Mouse (Mus musculus) neural tube, embryonic 13.5 days (tissue): ENCODE measurements at regions not wholly inside any gene's neighbourhood (a gene's known extent, or its start where the extent isn't known, plus 50 kb on each side); places are given as distances from the start of the nearest gene placed in this dataset.

ENCODE experiments used
- ATAC-seq: fragments of 200-750 bp; cut with Nextera tagmentation; 2 replicates; pipeline ENCODE4 v1.8.0; 2017; ENCODE audit warnings: low read depth, mild to moderate bottlenecking, moderate TSS enrichment, moderate library complexity
- H3K27ac ChIP-seq: fragments of 300-500 bp; sonication (generic); replicated peaks from 2 replicates; pipeline ENCODE4 v1.5.1; 2015; ENCODE audit warnings: moderate library complexity, mild to moderate bottlenecking, inconsistent platforms
- H3K27me3 ChIP-seq: fragments of 300-500 bp; sonication (generic); 2 replicates; pipeline ENCODE4 v1.6.1; 2015; ENCODE audit warnings: mild to moderate bottlenecking, inconsistent platforms
- H3K36me3 ChIP-seq: fragments of 300-500 bp; sonication (generic); 2 replicates; pipeline ENCODE4 v1.6.1; 2015; ENCODE audit warnings: mild to moderate bottlenecking, inconsistent platforms
- H3K4me1 ChIP-seq: fragments of 300-500 bp; sonication (generic); replicated peaks from 2 replicates; pipeline ENCODE4 v1.6.1; 2015; ENCODE audit warnings: inconsistent platforms
- H3K4me2 ChIP-seq: fragments of 300-500 bp; sonication (generic); 2 replicates; pipeline ENCODE4 v1.6.1; 2015; ENCODE audit warnings: inconsistent platforms, mild to moderate bottlenecking, moderate library complexity
- H3K4me3 ChIP-seq: fragments of 300-500 bp; sonication (generic); 2 replicates; pipeline ENCODE4 v1.5.1; 2015; ENCODE audit warnings: mild to moderate bottlenecking, inconsistent platforms
- H3K9ac ChIP-seq: fragments of 300-500 bp; sonication (generic); 2 replicates; pipeline ENCODE4 v1.6.1; 2015; ENCODE audit warnings: moderate library complexity, mild to moderate bottlenecking, inconsistent platforms
- H3K9me3 ChIP-seq: fragments of 300-500 bp; sonication (generic); 2 replicates; pipeline ENCODE4 v1.6.1; 2016; ENCODE audit warnings: inconsistent platforms
- WGBS: fragments of 180-500 bp; shearing (Covaris S2); methylation state at CpG from one replicate; pipeline ENCODE4 v1.1.7; 2015; 5-methylcytosine and 5-hydroxymethylcytosine counted together

DNA sequence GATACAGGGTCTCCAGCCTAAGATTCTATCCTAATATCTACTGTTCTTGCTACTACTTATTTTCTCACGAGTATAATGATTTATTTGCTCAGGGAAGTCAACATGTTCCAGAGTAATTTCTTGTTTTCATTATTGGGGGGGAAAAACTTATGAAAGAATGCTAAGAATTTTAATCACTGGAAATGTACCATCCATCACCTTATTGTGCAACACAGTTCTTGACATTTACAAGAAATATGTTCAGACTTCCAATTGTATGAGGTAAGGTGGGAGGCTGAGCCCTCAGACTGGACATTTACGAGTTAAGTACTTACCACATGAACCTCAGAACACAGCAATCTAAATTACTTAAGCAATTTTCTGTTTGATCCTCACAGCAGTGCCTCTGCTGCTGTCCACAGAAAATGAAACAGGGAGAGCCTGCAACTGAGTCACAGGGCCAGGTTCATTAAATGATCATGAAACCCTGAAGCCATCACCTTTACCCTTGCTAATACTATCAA, 118.1 kb upstream of the Tmtc1 start:
- no peak for ATAC-seq
- Histone ChIP-seq H3K36me3 (no peaks in the 10 kb centered on the region), H3K9me3 (no peaks in the 10 kb centered on the region), H3K9ac (no peak overlapping the region), H3K4me3 (no peak overlapping the region), H3K4me2 (no peak overlapping the region), H3K27me3 (no peaks in the 10 kb centered on the region), H3K27ac (no peak overlapping the region), H3K4me1 (no peaks in the 10 kb centered on the region)
- WGBS, result 64% methylated on average over 2 of the region's 2 CpGs

DNA sequence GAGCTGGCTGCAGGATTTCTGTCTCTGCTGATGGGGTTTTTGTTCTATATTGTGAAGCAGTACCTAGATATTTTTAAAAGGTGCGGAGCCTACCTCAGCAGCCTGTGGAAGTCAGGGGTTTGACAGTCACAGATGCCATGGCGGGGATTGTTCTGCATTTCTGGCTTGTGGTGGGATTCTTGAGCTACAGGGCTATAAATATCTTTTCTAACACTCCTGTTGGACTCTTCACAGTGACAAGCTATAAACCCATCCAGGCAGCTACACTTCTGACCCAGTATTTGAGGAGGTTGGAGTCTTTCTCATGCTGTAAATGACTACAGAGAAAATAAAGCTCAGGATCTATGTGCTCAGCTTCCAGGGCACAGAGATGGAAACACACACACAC, 112.3 kb upstream of the Tmtc1 start:
- Histone ChIP-seq H3K27ac (no peak overlapping the region), H3K9me3 (no peaks in the 10 kb centered on the region), H3K4me1 (no peaks in the 10 kb centered on the region), H3K9ac (no peak overlapping the region), H3K36me3 (no peaks in the 10 kb centered on the region), H3K27me3 (no peaks in the 10 kb centered on the region), H3K4me2 (no peak overlapping the region), H3K4me3 (no peak overlapping the region)
- 73% methylated on average over 2 of the region's 2 CpGs for WGBS
- ATAC-seq, result no peak

DNA sequence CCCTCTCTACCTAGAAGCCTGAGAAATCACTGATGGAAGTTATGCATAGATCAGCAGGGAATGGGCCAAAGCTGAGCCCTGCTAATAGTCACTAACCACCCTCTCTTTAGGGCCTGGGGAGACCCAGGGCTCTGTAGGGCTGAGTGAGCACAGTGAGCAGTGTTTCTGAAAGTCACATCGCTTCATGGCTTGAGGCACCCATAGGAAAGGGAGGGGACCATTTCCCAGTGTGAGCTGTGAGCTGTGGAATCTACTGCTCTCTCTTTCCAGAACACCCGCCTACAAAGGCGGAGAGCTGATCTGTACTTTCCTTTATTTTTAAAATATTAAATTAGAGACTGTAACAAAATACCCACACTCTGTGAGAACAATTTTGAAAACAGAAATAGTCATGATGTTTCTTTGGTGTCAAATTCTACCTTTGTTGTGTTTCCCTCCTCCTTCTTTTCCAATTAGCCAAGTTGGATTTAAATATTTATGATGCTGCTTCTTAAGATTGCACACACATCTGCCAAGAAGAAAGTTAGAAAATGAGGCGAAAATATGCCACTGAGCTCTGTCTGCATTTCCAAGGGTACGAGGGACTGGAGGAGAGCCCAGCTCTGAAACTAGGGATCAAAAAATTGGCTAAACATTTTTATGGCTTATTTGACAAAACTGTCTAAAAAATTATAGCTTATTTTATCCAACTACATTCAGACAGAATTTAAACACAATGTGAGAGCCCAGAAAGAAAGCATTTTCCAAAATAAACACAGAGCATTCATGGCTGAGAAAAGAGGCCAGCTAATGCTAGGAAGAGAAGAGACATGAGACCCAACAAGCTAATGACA, 111.7 kb upstream of the Tmtc1 start:
- Histone ChIP-seq H3K4me1 (no peaks in the 10 kb centered on the region), H3K27me3 (no peaks in the 10 kb centered on the region), H3K4me2 (no peak overlapping the region), H3K9me3 (no peaks in the 10 kb centered on the region), H3K9ac (no peak overlapping the region), H3K27ac (no peak overlapping the region), H3K36me3 (no peaks in the 10 kb centered on the region), H3K4me3 (no peak overlapping the region)
- WGBS, result 77% methylated on average over 5 of the region's 5 CpGs
- no peak for ATAC-seq

DNA sequence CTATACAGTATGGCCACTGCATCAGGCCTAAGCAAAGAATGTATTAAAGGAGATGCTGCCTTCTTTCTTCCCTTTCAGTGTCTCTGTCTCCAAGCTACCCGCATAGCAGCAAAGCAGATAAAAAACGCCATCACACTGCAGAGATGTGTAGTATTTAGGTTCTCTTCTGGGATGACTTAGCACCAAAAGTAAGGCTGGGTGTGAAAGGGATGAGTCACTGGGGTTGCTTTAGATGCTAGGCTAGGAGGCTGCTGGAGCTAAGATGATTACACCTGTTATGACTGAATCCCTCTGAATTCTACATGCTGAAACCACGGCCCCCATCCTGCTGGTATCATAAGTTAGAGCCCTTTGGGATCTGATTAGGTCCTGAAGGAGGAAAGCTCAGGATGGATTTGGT, 110.3 kb upstream of the Tmtc1 start:
- H3K27ac ChIP-seq, result no peak overlapping the region
- no peak overlapping the region for H3K4me2 ChIP-seq
- no peak overlapping the region for H3K9ac ChIP-seq
- ATAC-seq, result no peak
- no peaks in the 10 kb centered on the region for H3K4me1 ChIP-seq
- WGBS, result 89% methylated on average over 3 of the region's 3 CpGs
- no peaks in the 10 kb centered on the region for H3K9me3 ChIP-seq
- no peaks in the 10 kb centered on the region for H3K36me3 ChIP-seq
- H3K4me3 ChIP-seq, result no peak overlapping the region
- H3K27me3 ChIP-seq, result no peaks in the 10 kb centered on the region

DNA sequence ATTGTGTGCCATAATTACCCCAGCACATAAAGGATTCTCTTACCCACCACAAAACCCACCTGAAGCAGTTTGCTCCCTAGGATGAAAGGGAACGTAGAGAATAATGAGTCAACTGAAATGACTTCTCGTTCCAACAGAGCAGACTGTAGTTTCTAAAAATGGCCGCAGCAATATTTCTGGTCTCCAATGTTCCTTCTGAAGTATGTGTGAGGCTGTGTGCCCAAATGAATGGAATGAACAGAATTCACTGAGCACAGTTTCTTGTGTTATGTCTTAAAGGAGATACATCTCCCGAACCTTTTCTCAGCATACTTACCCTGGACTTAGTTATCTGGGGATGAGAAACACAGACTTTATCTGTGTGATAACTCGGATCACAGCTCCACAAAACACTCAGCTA, 109.4 kb upstream of the Tmtc1 start:
- Histone ChIP-seq H3K9ac (no peak overlapping the region), H3K27ac (no peak overlapping the region), H3K4me1 (no peaks in the 10 kb centered on the region), H3K36me3 (no peaks in the 10 kb centered on the region), H3K27me3 (no peaks in the 10 kb centered on the region), H3K4me3 (no peak overlapping the region), H3K9me3 (no peaks in the 10 kb centered on the region), H3K4me2 (no peak overlapping the region)
- no peak for ATAC-seq
- 77% methylated on average over 5 of the region's 5 CpGs for WGBS

DNA sequence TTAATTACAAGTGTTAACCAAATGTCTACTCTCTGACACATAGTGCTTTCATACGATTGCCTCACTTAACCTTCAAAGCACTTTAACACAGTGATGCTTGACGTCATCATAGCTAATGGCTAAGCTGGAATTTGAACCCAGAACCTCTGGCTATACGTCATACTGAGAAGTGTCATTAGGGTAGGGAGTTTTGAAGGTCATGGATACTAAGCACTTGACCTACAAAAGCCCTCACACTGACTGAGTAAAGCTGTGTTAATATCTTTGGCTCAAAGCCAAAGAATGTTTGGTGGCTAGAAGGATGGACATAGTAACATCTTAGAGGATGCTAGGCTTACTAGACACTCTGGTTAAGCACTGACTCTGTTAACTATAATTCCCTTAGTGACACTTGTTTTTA, 106.9 kb upstream of the Tmtc1 start:
- 66% methylated on average over 3 of the region's 3 CpGs for WGBS
- ATAC-seq, result no peak
- Histone ChIP-seq H3K9ac (no peak overlapping the region), H3K4me3 (no peak overlapping the region), H3K9me3 (no peaks in the 10 kb centered on the region), H3K36me3 (no peaks in the 10 kb centered on the region), H3K4me1 (no peaks in the 10 kb centered on the region), H3K27me3 (no peaks in the 10 kb centered on the region), H3K4me2 (no peak overlapping the region), H3K27ac (no peak overlapping the region)

DNA sequence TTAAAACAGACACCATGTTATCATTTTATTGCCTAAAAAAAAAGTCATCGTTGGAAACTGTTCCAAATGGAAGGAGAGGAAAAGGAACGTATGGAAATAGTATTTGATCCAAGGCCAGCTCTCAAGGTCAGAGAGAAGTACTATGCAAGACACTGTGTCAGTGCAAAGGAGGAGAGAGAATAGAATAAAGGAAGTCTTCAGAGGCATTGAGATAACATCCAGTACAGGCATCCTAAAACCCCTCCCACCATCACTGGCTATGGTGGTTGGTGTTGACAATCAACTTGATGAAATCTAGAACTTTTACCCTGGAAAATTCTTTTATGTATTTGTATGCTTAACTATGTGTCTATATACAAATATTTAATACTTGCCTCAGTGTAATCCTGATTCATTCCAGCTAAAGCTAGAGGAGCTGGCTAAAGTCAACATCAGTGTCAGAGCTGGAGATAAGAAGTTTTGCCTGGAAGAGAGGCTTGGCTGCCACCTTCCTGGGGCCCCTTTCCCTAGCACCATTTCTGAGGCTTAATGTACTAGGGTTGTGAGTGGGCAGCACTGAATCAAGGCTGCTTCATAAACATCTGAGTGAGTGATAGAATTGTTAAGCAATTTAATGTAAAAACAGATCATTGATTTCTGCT, 104.1 kb upstream of the Tmtc1 start:
- WGBS, result 87% methylated on average over 2 of the region's 2 CpGs
- ATAC-seq, result no peak
- Histone ChIP-seq H3K27ac (no peak overlapping the region), H3K36me3 (no peaks in the 10 kb centered on the region), H3K9ac (no peak overlapping the region), H3K4me3 (no peak overlapping the region), H3K27me3 (no peaks in the 10 kb centered on the region), H3K9me3 (no peaks in the 10 kb centered on the region), H3K4me2 (no peak overlapping the region), H3K4me1 (no peaks in the 10 kb centered on the region)

DNA sequence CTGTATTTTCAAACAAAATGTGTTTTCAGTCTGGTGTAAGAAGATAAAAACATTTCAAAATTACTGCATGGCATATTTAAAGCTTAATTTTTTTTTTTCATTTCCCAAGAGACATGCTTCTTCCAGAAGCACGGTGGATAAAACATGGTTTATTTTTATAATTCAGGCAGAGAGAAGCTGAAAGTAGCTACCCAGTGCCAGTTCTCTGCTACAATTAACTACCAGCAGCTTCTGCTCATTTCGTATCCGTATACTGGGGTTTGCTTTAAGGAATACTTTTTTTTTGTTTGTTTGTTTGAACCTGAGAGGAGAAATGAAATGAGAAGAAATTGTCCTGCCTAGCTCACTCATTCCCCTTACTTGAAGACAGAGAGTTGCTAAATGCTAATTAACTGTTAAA, 98.9 kb upstream of the Tmtc1 start:
- no peak overlapping the region for H3K9ac ChIP-seq
- no peak overlapping the region for H3K4me3 ChIP-seq
- no peak for ATAC-seq
- H3K36me3 ChIP-seq, result no peaks in the 10 kb centered on the region
- H3K27ac ChIP-seq, result no peak overlapping the region
- 0 out of 2 replicates have a peak, but pooled peaks cover 8% of the 10 kb centered on the region for H3K4me1 ChIP-seq
- H3K9me3 ChIP-seq, result no peaks in the 10 kb centered on the region
- WGBS, result 70% methylated on average over 3 of the region's 3 CpGs
- no peak overlapping the region for H3K4me2 ChIP-seq
- H3K27me3 ChIP-seq, result no peaks in the 10 kb centered on the region

DNA sequence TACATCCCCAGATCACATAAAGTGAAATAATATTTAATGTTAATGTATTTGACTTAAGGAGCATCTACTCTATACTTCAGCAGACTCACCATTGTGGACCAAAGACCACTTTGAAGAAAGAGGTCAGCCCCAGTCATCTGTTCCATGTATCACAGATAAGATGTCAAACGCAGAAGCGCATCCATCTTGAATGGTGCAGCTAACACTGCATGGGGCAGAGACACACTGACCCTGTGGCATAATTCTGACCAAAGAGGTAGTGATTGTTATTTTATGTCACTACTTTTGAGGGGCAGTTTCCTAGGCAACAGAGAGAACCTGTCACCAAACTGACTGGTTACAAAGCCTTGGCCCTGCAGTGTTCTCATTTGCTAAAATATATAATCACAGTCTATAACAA, 97.8 kb upstream of the Tmtc1 start:
- no peak overlapping the region for H3K4me2 ChIP-seq
- 0 out of 2 replicates have a peak, but pooled peaks cover 8% of the 10 kb centered on the region for H3K4me1 ChIP-seq
- ATAC-seq, result no peak
- H3K9ac ChIP-seq, result no peak overlapping the region
- WGBS, result 92% methylated on average over 2 of the region's 2 CpGs
- no peaks in the 10 kb centered on the region for H3K36me3 ChIP-seq
- no peak overlapping the region for H3K4me3 ChIP-seq
- no peaks in the 10 kb centered on the region for H3K9me3 ChIP-seq
- no peaks in the 10 kb centered on the region for H3K27me3 ChIP-seq
- no peak overlapping the region for H3K27ac ChIP-seq

DNA sequence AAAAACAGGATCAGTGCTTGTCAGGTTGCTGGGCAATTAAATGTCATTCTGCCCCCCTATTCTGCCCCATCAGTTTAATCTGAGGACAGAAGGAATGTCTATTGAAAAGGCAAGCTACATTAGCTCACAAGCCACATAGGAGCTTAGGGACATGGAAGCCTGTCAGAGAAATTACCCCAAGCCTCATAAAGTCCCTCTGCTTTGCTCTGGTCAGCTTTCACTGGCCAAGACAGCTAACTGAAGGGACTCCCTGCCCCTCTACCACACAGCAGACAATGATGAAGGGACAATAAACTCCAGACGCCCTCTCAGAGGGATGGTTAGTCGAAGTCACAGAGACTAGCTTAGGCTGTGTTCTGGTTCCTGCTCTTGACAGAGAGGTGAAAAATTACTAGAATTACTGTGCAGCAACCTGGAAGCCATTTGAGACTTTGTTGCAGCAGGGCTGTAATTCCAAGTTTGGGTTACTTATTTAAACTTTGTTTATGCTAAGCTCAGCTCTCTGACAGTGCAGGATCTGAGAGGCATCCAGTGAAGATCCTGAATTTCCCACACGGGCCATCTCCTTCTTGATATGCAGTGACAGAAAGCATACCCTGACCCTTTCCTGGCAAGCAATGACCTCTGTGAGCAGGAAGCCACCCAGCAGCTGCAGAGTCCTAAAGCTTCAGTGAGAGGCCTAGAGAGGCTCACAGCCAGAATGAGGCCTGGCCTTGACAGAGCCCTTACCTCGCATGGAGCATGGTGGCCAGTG, 95.2 kb upstream of the Tmtc1 start:
- no peak overlapping the region for H3K4me3 ChIP-seq
- no peaks in the 10 kb centered on the region for H3K9me3 ChIP-seq
- 0 out of 2 replicates have a peak, but pooled peaks cover 8% of the 10 kb centered on the region for H3K4me1 ChIP-seq
- peak; percentile 27; the same call in 1 of the 2 replicates for ATAC-seq
- H3K27ac ChIP-seq, result no peak overlapping the region
- no peak overlapping the region for H3K9ac ChIP-seq
- no peaks in the 10 kb centered on the region for H3K36me3 ChIP-seq
- H3K27me3 ChIP-seq, result no peaks in the 10 kb centered on the region
- H3K4me2 ChIP-seq, result no peak overlapping the region
- 36% methylated on average over 4 of the region's 4 CpGs for WGBS

DNA sequence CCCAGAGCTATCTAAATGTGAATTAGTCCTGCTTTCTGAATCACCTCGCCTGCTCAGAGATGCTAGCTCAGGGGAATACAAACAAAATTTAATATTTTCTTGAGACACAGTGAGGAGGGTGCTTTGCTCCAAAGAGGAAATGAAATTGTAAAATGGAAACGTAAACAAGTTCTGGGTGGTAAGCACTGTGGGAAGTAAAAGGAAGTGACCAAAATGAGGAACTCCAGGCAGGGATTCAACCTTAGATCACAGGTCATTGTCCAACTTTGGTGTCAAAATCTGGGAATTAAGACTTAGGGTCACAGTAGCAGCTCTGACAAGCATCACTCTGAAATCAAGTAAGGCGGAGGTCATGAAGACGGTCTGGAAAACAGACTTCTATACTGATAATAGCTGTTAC, 90.2 kb upstream of the Tmtc1 start:
- no peak overlapping the region for H3K4me3 ChIP-seq
- 0 out of 2 replicates have a peak, but pooled peaks cover 5% of the 10 kb centered on the region for H3K4me1 ChIP-seq
- H3K27me3 ChIP-seq, result no peaks in the 10 kb centered on the region
- H3K4me2 ChIP-seq, result no peak overlapping the region
- H3K9ac ChIP-seq, result no peak overlapping the region
- no peaks in the 10 kb centered on the region for H3K36me3 ChIP-seq
- 84% methylated on average over 4 of the region's 4 CpGs for WGBS
- no peak for ATAC-seq
- no peaks in the 10 kb centered on the region for H3K9me3 ChIP-seq
- H3K27ac ChIP-seq, result no peak overlapping the region

DNA sequence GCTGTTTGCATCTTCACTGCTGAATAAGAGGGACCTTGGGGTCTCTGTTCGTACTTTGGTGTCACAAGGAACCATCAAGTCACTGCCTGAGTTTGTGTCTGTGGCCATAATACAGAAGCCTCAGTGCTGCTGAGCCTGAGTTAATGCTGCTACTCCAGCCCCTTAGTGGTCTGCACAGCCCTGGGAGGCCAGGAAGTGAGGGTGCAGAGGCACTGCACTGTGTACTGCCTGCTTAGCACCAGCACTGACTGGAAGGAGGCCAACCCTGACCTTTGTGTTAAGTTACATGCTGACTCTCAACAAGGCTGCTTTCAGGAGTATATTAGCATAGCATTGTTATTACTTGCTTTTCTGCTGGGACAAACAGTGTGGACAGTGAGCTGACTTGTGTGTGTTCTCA, 86.9 kb upstream of the Tmtc1 start:
- H3K4me3 ChIP-seq, result no peak overlapping the region
- H3K27me3 ChIP-seq, result no peaks in the 10 kb centered on the region
- no peaks in the 10 kb centered on the region for H3K36me3 ChIP-seq
- no peak overlapping the region for H3K27ac ChIP-seq
- 0 out of 2 replicates have a peak, but pooled peaks cover 3% of the 10 kb centered on the region for H3K4me1 ChIP-seq
- 94% methylated on average over 1 of the region's 1 CpGs for WGBS
- ATAC-seq, result no peak
- H3K9ac ChIP-seq, result no peak overlapping the region
- H3K4me2 ChIP-seq, result no peak overlapping the region
- H3K9me3 ChIP-seq, result no peaks in the 10 kb centered on the region
